Mouse (Mus musculus) liver, adult 2 months (tissue): ENCODE results near the gene Gp1ba.

Source experiments
- CTCF ChIP-seq: fragments of 200-500 bp; IDR thresholded peaks from 2 replicates; pipeline ENCODE4 v1.5.1; 2011; ENCODE audit warnings: low read depth, low read length, control low read depth
- POLR2A ChIP-seq: fragments of 200-500 bp; IDR thresholded peaks from 2 replicates; pipeline ENCODE4 v1.6.1; 2011; ENCODE audit warnings: low read length, control low read depth; ENCODE audit not compliant: insufficient read depth; ENCODE audit errors: extremely low read depth

DNA sequence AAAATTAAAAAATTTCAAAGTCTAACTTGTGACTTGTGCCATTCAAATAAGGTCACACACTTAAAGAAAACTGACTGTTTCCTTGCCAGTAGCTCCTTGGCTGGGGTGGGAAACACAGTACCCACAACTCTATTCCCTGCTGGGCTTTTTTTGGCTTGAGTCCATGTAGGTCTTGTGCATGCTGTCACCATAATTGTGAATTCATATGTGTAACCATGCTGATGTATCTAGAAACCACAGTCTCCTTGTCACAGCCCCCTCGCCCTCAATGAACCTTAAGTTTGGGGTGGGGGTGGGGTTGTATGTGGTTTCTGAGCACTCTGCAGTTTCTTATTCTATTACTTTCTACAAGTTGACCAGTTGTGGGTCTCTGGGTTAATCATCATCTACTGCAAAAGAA, 47.2 kb upstream of the Gp1ba start:
- no peak for TF ChIP-seq CTCF
- TF ChIP-seq POLR2A, result no peak
